Mouse (Mus musculus) myocyte (in vitro differentiated cells): ENCODE data around the gene Celf2.

Experiments
- E2F4 ChIP-seq: IDR thresholded peaks from one replicate; pipeline ENCODE4 v1.6.1; 2011; ENCODE audit warnings: mild to moderate bottlenecking, control low read depth, moderate library complexity; ENCODE audit not compliant: insufficient read depth
- MYOD1 ChIP-seq, 3 experiments: IDR thresholded peaks; one replicate each; pipeline ENCODE4 v1.6.1; 2011; ENCODE audit warnings: control low read depth in 2 of 3, low read depth in 2 of 3, mild to moderate bottlenecking in 2 of 3, moderate library complexity in 1 of 3; ENCODE audit not compliant: insufficient read length in 2 of 3, control insufficient read depth in 1 of 3
- MYOG ChIP-seq, 3 experiments: IDR thresholded peaks; one replicate each; pipeline ENCODE4 v1.6.1; 2011; ENCODE audit warnings: control low read depth in 2 of 3, low read depth in 2 of 3, mild to moderate bottlenecking in 2 of 3; ENCODE audit not compliant: insufficient read length in 2 of 3, control insufficient read depth in 1 of 3, insufficient read depth in 1 of 3
- POLR2A ChIP-seq: IDR thresholded peaks from one replicate; pipeline ENCODE4 v1.6.1; 2011; ENCODE audit warnings: low read depth, mild to moderate bottlenecking, control low read depth, moderate library complexity; ENCODE audit not compliant: insufficient read length
- TCF12 ChIP-seq: IDR thresholded peaks from one replicate; pipeline ENCODE4 v1.6.1; 2011; ENCODE audit warnings: mild to moderate bottlenecking, control low read depth; ENCODE audit not compliant: poor library complexity, insufficient read depth, severe bottlenecking
- USF1 ChIP-seq: IDR thresholded peaks from one replicate; pipeline ENCODE4 v1.6.1; 2011; ENCODE audit warnings: low read depth, mild to moderate bottlenecking, control low read depth, moderate library complexity

DNA sequence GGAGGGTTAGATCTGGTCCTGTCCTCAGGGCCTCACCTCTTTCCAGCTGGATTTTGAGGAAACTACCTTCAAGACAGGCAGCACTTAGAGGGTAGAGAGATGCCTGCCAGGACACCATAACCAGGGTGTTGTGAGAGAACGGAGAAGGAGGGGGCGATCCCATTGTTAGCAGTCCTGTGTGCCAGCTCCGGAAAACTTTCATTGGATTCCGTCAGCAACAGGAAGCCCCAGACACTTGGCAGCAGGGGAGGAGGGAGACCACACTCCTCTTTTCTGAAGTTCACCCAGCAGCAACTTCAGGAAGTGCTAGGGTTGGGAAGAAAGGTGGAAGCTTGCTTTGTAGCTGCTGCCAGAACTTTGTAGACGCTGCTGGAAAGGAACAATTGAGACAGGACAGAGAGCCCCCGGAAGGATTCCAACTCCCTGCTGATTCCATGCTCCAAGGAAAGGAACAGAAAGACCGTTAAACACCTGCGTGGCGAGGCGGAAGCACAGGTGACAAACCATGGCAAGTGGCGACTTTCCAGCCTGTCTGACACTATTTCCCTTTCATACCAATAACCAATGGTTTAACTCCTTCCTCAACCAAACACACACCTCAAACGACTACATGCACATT is 445.7 kb downstream of the Celf2 start:
- TF ChIP-seq MYOG (IDR thresholded peaks at IDR 0.05; ENCODE audit: control insufficient read depth in 1 of 3, insufficient read depth in 1 of 3, insufficient read length in 2 of 3, low read depth in 2 of 3) (no peak), POLR2A (no peak), USF1 (no peak), MYOD1 (IDR thresholded peaks at IDR 0.05; ENCODE audit: control insufficient read depth in 1 of 3, insufficient read length in 2 of 3, low read depth in 2 of 3) (no peak), E2F4 (no peak), TCF12 (no peak)
